Mouse (Mus musculus) MEL (cell line): Measurements from ENCODE around the gene Cnga1. TPM values are rescaled to one million over a fixed set of nuclear protein-coding genes. Genes with fewer than 3 reads are reported as not detected.

Experiments used
- DNase-seq: peaks from one replicate; pipeline ENCODE4 v3.0.0; 2011; ENCODE audit warnings: low read depth, low spot score
- H3K27ac ChIP-seq: 2 replicates; pipeline ENCODE4 v1.5.1; 2012; ENCODE audit warnings: low read depth, mild to moderate bottlenecking, control low read depth, low read length, moderate library complexity; ENCODE audit not compliant: control insufficient read depth
- H3K27me3 ChIP-seq, 2 experiments: fragments of 150-350 bp in 1 of 2; sonication (generic) in 1 of 2; 2 replicates each; pipeline ENCODE4 v1.6.1; 2012; ENCODE audit warnings: low read length in 2 of 2, mild to moderate bottlenecking in 2 of 2, improper control_type of control experiment in 1 of 2, moderate library complexity in 1 of 2; ENCODE audit not compliant: insufficient read depth in 2 of 2, control insufficient read depth in 1 of 2
- H3K36me3 ChIP-seq, 2 experiments: 2 replicates each; pipeline ENCODE4 v1.6.1; 2012 to 2014; ENCODE audit warnings: low read length in 2 of 2, improper control_type of control experiment in 1 of 2, inconsistent platforms in 1 of 2, mild to moderate bottlenecking in 1 of 2; ENCODE audit not compliant: insufficient read depth in 2 of 2, control insufficient read depth in 1 of 2
- H3K4me1 ChIP-seq, 2 experiments: fragments of 150-350 bp in 1 of 2; sonication (generic) in 1 of 2; 2 replicates each; pipeline ENCODE4 v1.6.1; 2012; ENCODE audit warnings: low read length in 2 of 2, improper control_type of control experiment in 1 of 2, mild to moderate bottlenecking in 1 of 2; ENCODE audit not compliant: insufficient read depth in 2 of 2, control insufficient read depth in 1 of 2
- H3K4me3 ChIP-seq, 2 experiments: fragments of 150-350 bp in 1 of 2; sonication (generic) in 1 of 2; 2 replicates each; pipeline ENCODE4 v1.5.1; 2012; ENCODE audit warnings: low read depth in 2 of 2, low read length in 2 of 2, mild to moderate bottlenecking in 2 of 2, moderate library complexity in 2 of 2, control low read depth in 1 of 2, improper control_type of control experiment in 1 of 2; ENCODE audit not compliant: control insufficient read depth in 1 of 2, insufficient read depth in 1 of 2
- H3K79me2 ChIP-seq: 2 replicates; pipeline ENCODE4 v1.6.1; 2012; ENCODE audit warnings: mild to moderate bottlenecking, low read length, moderate library complexity; ENCODE audit not compliant: control insufficient read depth, poor library complexity, insufficient read depth
- H3K9ac ChIP-seq: 2 replicates; pipeline ENCODE4 v1.6.1; 2012; ENCODE audit warnings: low read depth, mild to moderate bottlenecking, control low read depth, low read length, moderate library complexity; ENCODE audit not compliant: control insufficient read depth, poor library complexity, severe bottlenecking
- H3K9me3 ChIP-seq: fragments of 150-350 bp; sonication (generic); replicated peaks from 2 replicates; pipeline ENCODE4 v1.6.1; 2012; ENCODE audit warnings: mild to moderate bottlenecking, low read length, improper control_type of control experiment, moderate library complexity; ENCODE audit not compliant: insufficient read depth
- BHLHE40 ChIP-seq: IDR thresholded peaks from 2 replicates; pipeline ENCODE4 v1.6.1; 2012; ENCODE audit warnings: low read depth, mild to moderate bottlenecking, inconsistent platforms, low read length, improper control_type of control experiment, borderline replicate concordance
- CHD2 ChIP-seq: IDR thresholded peaks from 2 replicates; pipeline ENCODE4 v1.6.1; 2011; ENCODE audit warnings: low read length, improper control_type of control experiment
- CTCF ChIP-seq, 3 experiments: IDR thresholded peaks in 2 of 3; conservative IDR thresholded peaks in 1 of 3; 2 replicates each; pipeline ENCODE4 v1.5.1; 2011 to 2012; ENCODE audit warnings: low read length in 3 of 3, low read depth in 2 of 3, mild to moderate bottlenecking in 2 of 3, improper control_type of control experiment in 1 of 3, inconsistent platforms in 1 of 3, mixed read lengths in 1 of 3, moderate library complexity in 1 of 3; ENCODE audit not compliant: control insufficient read depth in 1 of 3, insufficient read depth in 1 of 3, poor library complexity in 1 of 3, severe bottlenecking in 1 of 3
- E2F4 ChIP-seq: IDR thresholded peaks from 2 replicates; pipeline ENCODE4 v1.6.1; 2011; ENCODE audit warnings: low read depth, low read length, improper control_type of control experiment, borderline replicate concordance
- ELF1 ChIP-seq: IDR thresholded peaks from 2 replicates; pipeline ENCODE4 v1.6.1; 2014; ENCODE audit warnings: low read depth, mild to moderate bottlenecking, inconsistent platforms, low read length, improper control_type of control experiment, moderate library complexity
- GABPA ChIP-seq: IDR thresholded peaks from 2 replicates; pipeline ENCODE4 v1.6.1; 2012; ENCODE audit warnings: low read depth, mild to moderate bottlenecking, inconsistent platforms, low read length, improper control_type of control experiment, moderate library complexity
- GATA1 ChIP-seq: IDR thresholded peaks from 2 replicates; pipeline ENCODE4 v1.6.1; 2011; ENCODE audit warnings: low read depth, low read length, improper control_type of control experiment
- HCFC1 ChIP-seq: IDR thresholded peaks from 2 replicates; pipeline ENCODE4 v1.6.1; 2012; ENCODE audit warnings: low read depth, mild to moderate bottlenecking, inconsistent platforms, low read length, improper control_type of control experiment, moderate library complexity
- JUND ChIP-seq: IDR thresholded peaks from 2 replicates; pipeline ENCODE4 v1.6.1; 2011; ENCODE audit warnings: low read depth, mild to moderate bottlenecking, improper control_type of control experiment, low read length
- KAT2A ChIP-seq: conservative IDR thresholded peaks from 2 replicates; pipeline ENCODE4 v1.6.1; 2012; ENCODE audit warnings: low read depth, low read length, improper control_type of control experiment, inconsistent platforms
- MAFK ChIP-seq: IDR thresholded peaks from 2 replicates; pipeline ENCODE4 v1.6.1; 2011; ENCODE audit warnings: low read depth, mild to moderate bottlenecking, low read length, improper control_type of control experiment, borderline replicate concordance
- MEF2A ChIP-seq: IDR thresholded peaks from 2 replicates; pipeline ENCODE4 v1.6.1; 2014; ENCODE audit warnings: low read depth, mild to moderate bottlenecking, inconsistent platforms, low read length, improper control_type of control experiment; ENCODE audit not compliant: poor library complexity, insufficient replicate concordance, severe bottlenecking; ENCODE audit errors: extremely low read depth
- MYB ChIP-seq: IDR thresholded peaks from 2 replicates; pipeline ENCODE4 v1.6.1; 2011; ENCODE audit warnings: mild to moderate bottlenecking, low read depth, low read length, improper control_type of control experiment
- MYC ChIP-seq: IDR thresholded peaks from 2 replicates; pipeline ENCODE4 v1.6.1; 2011; ENCODE audit warnings: low read depth, mild to moderate bottlenecking, low read length, improper control_type of control experiment, moderate library complexity
- NRF1 ChIP-seq: IDR thresholded peaks from 2 replicates; pipeline ENCODE4 v1.6.1; 2014; ENCODE audit warnings: low read depth, mild to moderate bottlenecking, inconsistent platforms, low read length, improper control_type of control experiment, moderate library complexity; ENCODE audit not compliant: poor library complexity, insufficient read depth, severe bottlenecking
- RAD21 ChIP-seq: IDR thresholded peaks from 2 replicates; pipeline ENCODE4 v1.6.1; 2011; ENCODE audit warnings: mild to moderate bottlenecking, low read depth, low read length, improper control_type of control experiment
- TCF12 ChIP-seq: IDR thresholded peaks from 2 replicates; pipeline ENCODE4 v1.6.1; 2014; ENCODE audit warnings: low read depth, mild to moderate bottlenecking, inconsistent platforms, low read length, improper control_type of control experiment, moderate library complexity
- ZC3H11A ChIP-seq: IDR thresholded peaks from 2 replicates; pipeline ENCODE4 v1.6.1; 2012; ENCODE audit warnings: low read depth, mild to moderate bottlenecking, inconsistent platforms, low read length, improper control_type of control experiment
- ZKSCAN1 ChIP-seq: IDR thresholded peaks from 2 replicates; pipeline ENCODE4 v1.6.1; 2012; ENCODE audit warnings: low read depth, mild to moderate bottlenecking, inconsistent platforms, low read length, improper control_type of control experiment, moderate library complexity
- ZMIZ1 ChIP-seq: IDR thresholded peaks from 2 replicates; pipeline ENCODE4 v1.6.1; 2012; ENCODE audit warnings: low read depth, mild to moderate bottlenecking, inconsistent platforms, low read length, improper control_type of control experiment, moderate library complexity
- ZNF384 ChIP-seq: IDR thresholded peaks from 2 replicates; pipeline ENCODE4 v1.6.1; 2012; ENCODE audit warnings: low read depth, mild to moderate bottlenecking, inconsistent platforms, low read length, improper control_type of control experiment
- polyA plus RNA-seq, 2 experiments: library from polyadenylated mRNA; stranded (reverse) in 1 of 2; unstranded in 1 of 2; fragments of >175 nt in 1 of 2; fragments of >200 nt in 1 of 2; gene quantifications; 2 replicates each; pipeline versions ENCODE4 v1.2.1 to v1.2.4; 2012; ENCODE audit warnings: low replicate concordance in 2 of 2, low read depth in 1 of 2; ENCODE audit not compliant: insufficient read length in 2 of 2, insufficient read depth in 1 of 2, missing spikeins in 1 of 2
- total RNA-seq: library from RNA; depleted of rRNA; stranded (reverse); fragments of 300-350 nt; gene quantifications from 2 replicates; pipeline ENCODE4 v1.2.3, GENCODE M21; 2012

The Cnga1 gene
- total and polyA plus RNA-seq, 3 experiments = 0.04 TPM; not detected in 2

DNA sequence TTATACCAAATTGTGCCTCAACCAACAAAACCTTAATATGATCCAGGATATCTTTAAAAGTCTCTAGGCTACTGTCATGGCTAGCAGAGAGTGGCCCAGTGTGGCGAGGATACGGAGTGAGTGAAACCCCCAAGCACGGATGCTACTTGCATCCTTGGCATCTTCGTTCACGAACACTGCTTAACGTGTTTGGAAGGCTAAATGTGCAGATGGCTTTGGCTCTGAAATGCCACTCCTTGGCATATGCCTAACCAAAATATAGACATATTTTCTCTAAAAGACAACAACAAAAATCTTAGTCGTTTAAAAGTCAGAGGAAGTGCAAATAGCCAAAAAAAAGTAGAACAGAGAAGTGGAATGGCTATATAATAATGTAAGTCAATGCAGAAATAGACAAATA, 45.5 kb upstream of the Cnga1 start:
- Histone ChIP-seq H3K27ac (no peak overlapping the region), H3K79me2 (no peaks in the 10 kb centered on the region), H3K9me3 (no peaks in the 10 kb centered on the region), H3K36me3 (no peaks in the 10 kb centered on the region), H3K4me1 (no peaks in the 10 kb centered on the region), H3K27me3 (no peaks in the 10 kb centered on the region), H3K9ac (no peak overlapping the region), H3K4me3 (no peak overlapping the region)
- DNase-seq = no peak
- TF ChIP-seq MYC = no peak
- TF ChIP-seq ZMIZ1 = no peak
- no peak for TF ChIP-seq TCF12
- TF ChIP-seq ZNF384 = no peak
- TF ChIP-seq RAD21 = no peak
- no peak for TF ChIP-seq ZKSCAN1
- TF ChIP-seq HCFC1 = no peak
- TF ChIP-seq GABPA = no peak
- no peak for TF ChIP-seq GATA1
- TF ChIP-seq BHLHE40 = no peak
- TF ChIP-seq CHD2 = no peak
- no peak for TF ChIP-seq E2F4

DNA sequence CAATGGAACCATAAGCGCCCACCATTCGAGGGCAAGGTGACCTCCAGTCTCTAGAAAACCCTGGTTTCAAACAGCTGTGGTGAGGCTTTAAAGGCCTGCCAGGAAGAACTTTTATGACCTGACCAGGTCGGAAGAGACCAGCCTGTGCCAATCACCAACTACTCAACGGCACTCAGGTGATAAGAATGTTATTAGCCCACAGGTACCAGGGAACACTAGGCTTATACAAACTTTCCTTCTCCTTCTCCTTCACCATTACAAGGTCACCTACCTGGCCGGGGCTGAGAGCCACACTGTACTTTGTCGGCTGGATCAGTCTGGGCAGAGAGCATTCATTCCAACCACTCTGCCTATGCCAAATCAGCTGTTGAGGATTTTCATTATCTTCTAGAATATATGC, 37.4 kb upstream of the Cnga1 start:
- Histone ChIP-seq H3K4me1 (peaks cover 0 to 3% of the 10 kb centered on the region in 2 experiments; a peak in 1 of 4 replicates), H3K36me3 (no peaks in the 10 kb centered on the region)

More for the DNA sequence above, 37.4 kb upstream of the Cnga1 start:
- no peak overlapping the region for H3K9ac ChIP-seq
- TF ChIP-seq NRF1 = no peak
- no peak for TF ChIP-seq ZC3H11A
- TF ChIP-seq ELF1 = no peak
- TF ChIP-seq E2F4 = no peak
- TF ChIP-seq MYB = no peak
- no peak for TF ChIP-seq JUND
- no peak for TF ChIP-seq MEF2A
- no peak for TF ChIP-seq GABPA
- no peak for TF ChIP-seq KAT2A
- TF ChIP-seq CHD2 = no peak
- TF ChIP-seq MAFK = no peak
- TF ChIP-seq ZMIZ1 = no peak
- TF ChIP-seq CTCF (IDR thresholded peaks at IDR 0.05 in 2 of 3, conservative IDR thresholded peaks at IDR 0.05 in 1 of 3; ENCODE audit: control insufficient read depth in 1 of 3, insufficient read depth in 1 of 3, low read depth in 2 of 3, low read length in 3 of 3, poor library complexity in 1 of 3, severe bottlenecking in 1 of 3) = no peak
- no peak for DNase-seq
- no peak overlapping the region for H3K4me3 ChIP-seq
- no peak overlapping the region for H3K27ac ChIP-seq
- H3K27me3 ChIP-seq = no peaks in the 10 kb centered on the region; a peak in 1 of 4 replicates
- no peaks in the 10 kb centered on the region for H3K79me2 ChIP-seq
- H3K9me3 ChIP-seq = no peaks in the 10 kb centered on the region
